Mouse (Mus musculus): ENCODE measurements around the gene Tchhl1. TPM values are rescaled to one million over a fixed set of nuclear protein-coding genes. Genes with fewer than 3 reads are reported as not detected.

The Tchhl1 gene
- polyA plus RNA-seq, 1 experiment from 2014 or later = not detected

- 0 out of 2 replicates have a peak, but pooled peaks cover 6% of the 10 kb centered on the region for H3K9me3 ChIP-seq
- WGBS = 58% methylated on average over 5 of the region's 5 CpGs
- H3K27me3 ChIP-seq = peaks cover 5% of the 10 kb centered on the region; the same call in 1 of the 2 replicates
- H3K36me3 ChIP-seq = no peaks in the 10 kb centered on the region
- no peak overlapping the region for H3K4me3 ChIP-seq
- no peaks in the 10 kb centered on the region for H3K4me1 ChIP-seq
- H3K9ac ChIP-seq = no peak overlapping the region
- no peak overlapping the region for H3K27ac ChIP-seq
- ATAC-seq (ENCODE audit: low FRiP score, low read depth) = no peak
- no peak overlapping the region for H3K4me2 ChIP-seq (replicated peaks)
Observed at GRCm38 (mm10) chr3:93506881-93507325, 38.3 kb downstream of the Tchhl1 start.

- no peaks in the 10 kb centered on the region for H3K36me3 ChIP-seq
- no peak overlapping the region for H3K4me2 ChIP-seq (replicated peaks)
- WGBS = 69% methylated on average over 1 of the region's 1 CpGs
- no peak overlapping the region for H3K4me3 ChIP-seq
- H3K9ac ChIP-seq = no peak overlapping the region
- ATAC-seq (ENCODE audit: low FRiP score, low read depth) = no peak
- no peaks in the 10 kb centered on the region for H3K4me1 ChIP-seq
- H3K9me3 ChIP-seq = no peaks in the 10 kb centered on the region
- peaks cover 5% of the 10 kb centered on the region; the same call in 1 of the 2 replicates for H3K27me3 ChIP-seq
- no peak overlapping the region for H3K27ac ChIP-seq
Observed at GRCm38 (mm10) chr3:93509301-93509700, 40.7 kb downstream of the Tchhl1 start.

GRCm38 (mm10) chr3:93511036-93511435 lies 42.5 kb downstream of the Tchhl1 start:
- Histone ChIP-seq H3K4me1 (no peaks in the 10 kb centered on the region), H3K27ac (no peak overlapping the region), H3K9ac (no peak overlapping the region), H3K36me3 (no peaks in the 10 kb centered on the region), H3K4me3 (no peak overlapping the region), H3K9me3 (no peaks in the 10 kb centered on the region), H3K4me2 (replicated peaks) (no peak overlapping the region), H3K27me3 (peaks cover 5% of the 10 kb centered on the region; the same call in 1 of the 2 replicates)
- WGBS = 86% methylated on average over 1 of the region's 1 CpGs
- no peak for ATAC-seq (ENCODE audit: low FRiP score, low read depth)

- H3K9ac ChIP-seq = no peak overlapping the region
- no peak overlapping the region for H3K4me2 ChIP-seq (replicated peaks)
- H3K9me3 ChIP-seq = no peaks in the 10 kb centered on the region
- no peak overlapping the region for H3K4me3 ChIP-seq
- WGBS = 90% methylated on average over 1 of the region's 1 CpGs
- H3K27me3 ChIP-seq = no peaks in the 10 kb centered on the region
- no peaks in the 10 kb centered on the region for H3K36me3 ChIP-seq
- no peaks in the 10 kb centered on the region for H3K4me1 ChIP-seq
- H3K27ac ChIP-seq = no peak overlapping the region
- no peak for ATAC-seq (ENCODE audit: low FRiP score, low read depth)
Observed at GRCm38 (mm10) chr3:93511801-93512200, 43.2 kb downstream of the Tchhl1 start.

GRCm38 (mm10) chr3:93512386-93513101 lies 44.0 kb downstream of the Tchhl1 start:
- H3K4me1 ChIP-seq = no peaks in the 10 kb centered on the region
- no peak for ATAC-seq (ENCODE audit: low FRiP score, low read depth)
- WGBS = 74% methylated on average over 7 of the region's 7 CpGs

GRCm38 (mm10) chr3:93514628-93515027 lies 46.1 kb downstream of the Tchhl1 start:
- no peak overlapping the region for H3K4me2 ChIP-seq (replicated peaks)
- ATAC-seq (ENCODE audit: low FRiP score, low read depth) = no peak
- H3K4me1 ChIP-seq = no peaks in the 10 kb centered on the region
- H3K9me3 ChIP-seq = no peaks in the 10 kb centered on the region
- 90% methylated on average over 3 of the region's 3 CpGs for WGBS
- no peak overlapping the region for H3K27ac ChIP-seq
- H3K27me3 ChIP-seq = no peaks in the 10 kb centered on the region
- no peak overlapping the region for H3K9ac ChIP-seq
- no peaks in the 10 kb centered on the region for H3K36me3 ChIP-seq
- H3K4me3 ChIP-seq = no peak overlapping the region

More at GRCm38 (mm10) chr3:93512386-93513101, 44.0 kb downstream of the Tchhl1 start:
- Histone ChIP-seq H3K27me3 (no peaks in the 10 kb centered on the region), H3K9ac (no peak overlapping the region), H3K4me3 (no peak overlapping the region), H3K4me2 (replicated peaks) (no peak overlapping the region), H3K9me3 (no peaks in the 10 kb centered on the region), H3K36me3 (no peaks in the 10 kb centered on the region), H3K27ac (no peak overlapping the region)

GRCm38 (mm10) chr3:93517343-93517742 lies 48.8 kb downstream of the Tchhl1 start:
- ATAC-seq (ENCODE audit: low FRiP score, low read depth) = no peak
- Histone ChIP-seq H3K9me3 (no peaks in the 10 kb centered on the region), H3K9ac (no peak overlapping the region), H3K27ac (no peak overlapping the region), H3K4me2 (replicated peaks) (no peak overlapping the region), H3K4me1 (peaks cover 9% of the 10 kb centered on the region), H3K36me3 (no peaks in the 10 kb centered on the region), H3K4me3 (no peak overlapping the region), H3K27me3 (no peaks in the 10 kb centered on the region)
- WGBS = 89% methylated on average over 2 of the region's 2 CpGs

- peak; percentile 38 for ATAC-seq (ENCODE audit: low FRiP score, low read depth)
- H3K27ac ChIP-seq = no peak overlapping the region; the same call in 1 of the 2 replicates
- H3K4me2 ChIP-seq (replicated peaks) = peak overlapping the region; percentile 67
- H3K36me3 ChIP-seq = peaks cover 10% of the 10 kb centered on the region
- peaks cover 9% of the 10 kb centered on the region for H3K4me1 ChIP-seq
- no peaks in the 10 kb centered on the region for H3K9me3 ChIP-seq
- peak overlapping the region; percentile 84; the same call in 1 of the 2 replicates for H3K9ac ChIP-seq
- H3K27me3 ChIP-seq = no peaks in the 10 kb centered on the region
- 55% methylated on average over 5 of the region's 5 CpGs for WGBS
- H3K4me3 ChIP-seq = peak overlapping the region; percentile 73
Observed at GRCm38 (mm10) chr3:93519856-93520329, 51.3 kb downstream of the Tchhl1 start.

- H3K27ac ChIP-seq = peak within 1 kb of the TSS; percentile 94
- under 1% methylated on average over 38 of the region's 38 CpGs for WGBS
- peak; percentile 96 for ATAC-seq (ENCODE audit: low FRiP score, low read depth)
- no peaks in the 10 kb centered on the region for H3K9me3 ChIP-seq
- no peaks in the 10 kb centered on the region for H3K27me3 ChIP-seq
- peak within 1 kb of the TSS; percentile 67 for H3K4me2 ChIP-seq (replicated peaks)
- peaks cover 9% of the 10 kb centered on the region for H3K4me1 ChIP-seq
- H3K9ac ChIP-seq = peak within 1 kb of the TSS; percentile 84
- peak within 1 kb of the TSS; percentile 73 for H3K4me3 ChIP-seq
- peaks cover 15% of the 10 kb centered on the region for H3K36me3 ChIP-seq
Observed at GRCm38 (mm10) chr3:93520330-93521193, 52.0 kb downstream of the Tchhl1 start, which contains the start of gene S100a11. Gene S100a11, plus strand, starts transcription at chr3:93520488.

Small RNA genes lying within 50 kb of the gene (microRNA-seq; reads per million reads assigned to microRNA genes)
- gene Gm22752 = not detected

Other genes starting within 250 kb of the Tchhl1 start
- gene Flg, start 195.2 kb upstream of the Tchhl1 start, polyA plus RNA-seq (2015; fragmentation: Nextera tagmentation; extraction: Ambion mirVana) = not detected in 2 replicates
- gene Hrnr, start 149.0 kb upstream of the Tchhl1 start, polyA plus RNA-seq (2015; fragmentation: Nextera tagmentation; extraction: Ambion mirVana) = 0.03 TPM in 1 of 2 replicates, not detected in the other
- not detected in 2 replicates for gene Rptn, start 75.1 kb upstream of the Tchhl1 start, polyA plus RNA-seq (2015; fragmentation: Nextera tagmentation; extraction: Ambion mirVana)
- 1.1 TPM in 2 replicates for gene Tchh, start 26.4 kb upstream of the Tchhl1 start, polyA plus RNA-seq (2015; fragmentation: Nextera tagmentation; extraction: Ambion mirVana)
- 1,099 and 1,131 TPM in 2 replicates for gene S100a11, start 51.7 kb downstream of the Tchhl1 start, polyA plus RNA-seq (2015; fragmentation: Nextera tagmentation; extraction: Ambion mirVana)
- gene S100a10, start 86.3 kb downstream of the Tchhl1 start, polyA plus RNA-seq (2015; fragmentation: Nextera tagmentation; extraction: Ambion mirVana) = 345 and 367 TPM in 2 replicates
- not detected in 2 replicates for gene Tdpoz2, start 183.9 kb downstream of the Tchhl1 start, polyA plus RNA-seq (2015; fragmentation: Nextera tagmentation; extraction: Ambion mirVana)
- not detected in 2 replicates for gene Tdpoz1, start 207.6 kb downstream of the Tchhl1 start, polyA plus RNA-seq (2015; fragmentation: Nextera tagmentation; extraction: Ambion mirVana)
- not detected in 2 replicates for gene Gm37596, start 224.3 kb downstream of the Tchhl1 start, polyA plus RNA-seq (2015; fragmentation: Nextera tagmentation; extraction: Ambion mirVana)